Comparison of ENCODE assay signal across 32 mouse cellular contexts in genomic region chr2:6380401-6380800, GRCm38 (mm10). TPM values are rescaled to one million over a fixed set of nuclear protein-coding genes. Genes with fewer than 3 reads are reported as not detected.
A peak's percentile ranks its signal among the peaks of the same experiment; 100 is the strongest.
DNase-seq lines count a peak whose midpoint lies in the region; ATAC-seq and TF ChIP-seq lines count a peak whose summit lies in the region.
"Had no signal": no experiment of that assay in that cellular context is flagged by ENCODE, and none has a peak within 500 bp of the region (broad histone marks: within the 10 kb centered on the region; RNA-seq: fewer than 3 reads in every experiment).

No protein-coding gene starts in this region.

- 79% methylated on average over 9 of the region's 9 CpGs for WGBS in heart, embryonic 10.5 days
- 70% methylated on average over 9 of the region's 9 CpGs for WGBS in lung, embryonic 16.5 days
- 52% methylated on average over 9 of the region's 9 CpGs for whole genome bisulfite sequencing in stomach, postnatal 0 days

- no peak for TF ChIP-seq POLR2A in myocyte (IDR thresholded peaks at IDR 0.05; ENCODE audit: insufficient read length, low read depth)

- H3K79me2 ChIP-seq in myocyte (ENCODE audit: control insufficient read depth, insufficient read depth), result peaks cover 58% of the 10 kb centered on the region

- ATAC-seq in lung, embryonic 16.5 days (ENCODE audit: low read depth), result 0 out of 2 replicates have a peak, but pooled peaks have one; percentile 10
- peak; percentile 24 for ATAC-seq in stomach, postnatal 0 days (ENCODE audit: low FRiP score, low TSS enrichment)
- no peak for ATAC-seq in erythroid progenitor cell, adult 5-6 weeks (replicated peaks; ENCODE audit: low FRiP score, poor library complexity, severe bottlenecking)
- ATAC-seq: forebrain, embryonic 13.5 days; hindbrain, postnatal 0 days; midbrain, embryonic 15.5 days had no signal

- H3K36me3 ChIP-seq in heart, embryonic 10.5 days, result no peaks in the 10 kb centered on the region
- H3K36me3 ChIP-seq in lung, embryonic 16.5 days (ENCODE audit: control insufficient read depth, insufficient read depth, low read length), result no peaks in the 10 kb centered on the region
- H3K36me3 ChIP-seq in myocyte (ENCODE audit: control insufficient read depth, insufficient read depth), result no peaks in the 10 kb centered on the region
- H3K36me3 ChIP-seq in stomach, postnatal 0 days (ENCODE audit: control insufficient read depth, insufficient read depth, low read length), result no peaks in the 10 kb centered on the region
- H3K36me3 ChIP-seq: embryonic facial prominence, embryonic 15.5 days; hindbrain, embryonic 12.5 days; kidney, embryonic 15.5 days; limb, embryonic 13.5 days; liver, embryonic 13.5 days; lung, embryonic 15.5 days; midbrain, embryonic 15.5 days; neural tube, embryonic 12.5 days had no signal

- DNase-seq in heart, adult 11 months, result peak; percentile 82
- DNase-seq in heart, embryonic 10.5 days (ENCODE audit: low spot score), result no peak
- no peak for DNase-seq in lung, postnatal 25 days (ENCODE audit: low spot score)
- DNase-seq in stomach, postnatal 0 days (ENCODE audit: low spot score), result peak; percentile 39
- no peak for DNase-seq in gastrocnemius, postnatal 4 days (ENCODE audit: low spot score in 2 of 2)
- DNase-seq: adrenal gland, postnatal 10 days; cerebellum, adult 8-10 months; cerebellum, postnatal 25 days; gastrocnemius, postnatal 14 days; heart, adult 18-20 months; heart, postnatal 36 days; kidney, adult 18-20 months; kidney, postnatal 25 days; liver, embryonic 13.5 days; right cerebral cortex, postnatal 4 days; thymus, adult 2 months had no signal

- TF ChIP-seq EP300 in stomach, postnatal 0 days (optimal IDR thresholded peaks at IDR 0.05), result no peak

- no peak overlapping the region for H3K9ac ChIP-seq in lung, embryonic 16.5 days (ENCODE audit: low read length)
- H3K9ac ChIP-seq in stomach, postnatal 0 days (ENCODE audit: low read length), result peak overlapping the region; percentile 43; the same call in 1 of the 2 replicates
- H3K9ac ChIP-seq: embryonic facial prominence, embryonic 15.5 days; forebrain, embryonic 13.5 days; hindbrain, embryonic 12.5 days; kidney, embryonic 15.5 days; limb, embryonic 13.5 days; liver, embryonic 13.5 days; lung, embryonic 15.5 days; midbrain, embryonic 15.5 days; neural tube, embryonic 12.5 days had no signal

- TF ChIP-seq CTCF in stomach, postnatal 0 days (IDR thresholded peaks at IDR 0.05; ENCODE audit: low read depth), result no peak

- no peak overlapping the region for H3ac ChIP-seq in myocyte (ENCODE audit: control insufficient read depth, insufficient read length)

- no peaks in the 10 kb centered on the region for H3K27me3 ChIP-seq in heart, embryonic 10.5 days (ENCODE audit: insufficient read depth, poor library complexity, severe bottlenecking)
- H3K27me3 ChIP-seq in lung, embryonic 16.5 days (ENCODE audit: control insufficient read depth, insufficient read depth, low read depth, low read length), result no peaks in the 10 kb centered on the region
- H3K27me3 ChIP-seq in myocyte (ENCODE audit: control insufficient read depth, insufficient read depth, insufficient read length), result no peaks in the 10 kb centered on the region
- H3K27me3 ChIP-seq in stomach, postnatal 0 days (ENCODE audit: control insufficient read depth, insufficient read depth, low read length), result no peaks in the 10 kb centered on the region
- H3K27me3 ChIP-seq: embryonic facial prominence, embryonic 15.5 days; forebrain, embryonic 13.5 days; hindbrain, embryonic 12.5 days; kidney, embryonic 15.5 days; limb, embryonic 13.5 days; liver, embryonic 13.5 days; lung, embryonic 15.5 days; midbrain, embryonic 15.5 days; neural tube, embryonic 12.5 days had no signal

- no peak overlapping the region for H3K27ac ChIP-seq in heart, embryonic 10.5 days
- H3K27ac ChIP-seq in lung, embryonic 16.5 days (ENCODE audit: low read length), result no peak overlapping the region
- H3K27ac ChIP-seq in stomach, postnatal 0 days (replicated peaks), result peak overlapping the region; percentile 87
- H3K27ac ChIP-seq: embryonic facial prominence, embryonic 10.5 days; embryonic facial prominence, embryonic 15.5 days; forebrain, embryonic 13.5 days; hindbrain, embryonic 12.5 days; hindbrain, postnatal 0 days; kidney, embryonic 15.5 days; left cerebral cortex, adult 2 months; limb, embryonic 13.5 days; liver, embryonic 13.5 days; lung, embryonic 15.5 days; midbrain, embryonic 10.5 days; midbrain, embryonic 15.5 days; neural tube, embryonic 12.5 days had no signal

- no peak overlapping the region for H3K4me3 ChIP-seq in heart, embryonic 10.5 days
- H3K4me3 ChIP-seq in lung, embryonic 16.5 days (ENCODE audit: low read length), result no peak overlapping the region
- no peak overlapping the region for H3K4me3 ChIP-seq in myocyte
- no peak overlapping the region for H3K4me3 ChIP-seq in stomach, postnatal 0 days (ENCODE audit: low read depth, low read length)
- H3K4me3 ChIP-seq: embryonic facial prominence, embryonic 10.5 days; embryonic facial prominence, embryonic 15.5 days; forebrain, embryonic 13.5 days; hindbrain, embryonic 12.5 days; kidney, embryonic 15.5 days; left cerebral cortex, adult 2 months; limb, embryonic 13.5 days; liver, embryonic 13.5 days; lung, embryonic 15.5 days; midbrain, embryonic 10.5 days; midbrain, embryonic 15.5 days; neural tube, embryonic 12.5 days had no signal

- peaks cover 25% of the 10 kb centered on the region for H3K4me1 ChIP-seq in heart, embryonic 10.5 days
- peaks cover 34% of the 10 kb centered on the region for H3K4me1 ChIP-seq in lung, embryonic 16.5 days (replicated peaks; ENCODE audit: control insufficient read depth, insufficient read depth, low read length)
- H3K4me1 ChIP-seq in stomach, postnatal 0 days (replicated peaks; ENCODE audit: control insufficient read depth, insufficient read depth), result peaks cover 6% of the 10 kb centered on the region
- H3K4me1 ChIP-seq: hindbrain, embryonic 12.5 days; midbrain, embryonic 15.5 days; neural tube, embryonic 12.5 days had no signal

- no peak overlapping the region for H3K4me2 ChIP-seq in lung, embryonic 16.5 days (ENCODE audit: low read depth, low read length)
- peak overlapping the region; percentile 63 for H3K4me2 ChIP-seq in myocyte (ENCODE audit: low read depth)
- H3K4me2 ChIP-seq in stomach, postnatal 0 days (replicated peaks; ENCODE audit: low read depth), result 0 out of 2 replicates have a peak overlapping the region, but pooled peaks have one; percentile 35
- H3K4me2 ChIP-seq: embryonic facial prominence, embryonic 15.5 days; forebrain, embryonic 13.5 days; hindbrain, embryonic 12.5 days; kidney, embryonic 15.5 days; limb, embryonic 13.5 days; liver, embryonic 13.5 days; lung, embryonic 15.5 days; midbrain, embryonic 15.5 days; neural tube, embryonic 12.5 days had no signal

- H3K9me3 ChIP-seq in heart, embryonic 10.5 days, result no peaks in the 10 kb centered on the region
- no peaks in the 10 kb centered on the region for H3K9me3 ChIP-seq in lung, embryonic 16.5 days (ENCODE audit: control insufficient read depth, low read length)
- no peaks in the 10 kb centered on the region for H3K9me3 ChIP-seq in stomach, postnatal 0 days (ENCODE audit: control insufficient read depth, low read length)
- H3K9me3 ChIP-seq: embryonic facial prominence, embryonic 10.5 days; embryonic facial prominence, embryonic 15.5 days; forebrain, embryonic 13.5 days; G1E; hindbrain, embryonic 12.5 days; kidney, embryonic 15.5 days; limb, embryonic 13.5 days; liver, embryonic 13.5 days; lung, embryonic 15.5 days; midbrain, embryonic 10.5 days; midbrain, embryonic 15.5 days; neural tube, embryonic 12.5 days had no signal

TF ChIP-seq in myocyte, 11 proteins besides CTCF, POLR2A, EP300 and RAD21:
- TF ChIP-seq MYOD1 (IDR thresholded peaks at IDR 0.05; ENCODE audit: control insufficient read depth in 1 of 3, insufficient read length in 2 of 3, low read depth in 2 of 3) (no peak), MAX (IDR thresholded peaks at IDR 0.05; ENCODE audit: low read depth) (no peak), POLR2AphosphoS2 (IDR thresholded peaks at IDR 0.05; ENCODE audit: insufficient read length, low read depth) (no peak), MYOG (IDR thresholded peaks at IDR 0.05; ENCODE audit: control insufficient read depth in 1 of 3, insufficient read depth in 1 of 3, insufficient read length in 2 of 3, low read depth in 2 of 3) (no peak)

RNA-seq across cellular contexts. Expression of gene Usp6nl, which starts 57.9 kb away (rescaled TPM):
- 6.5 and 8.9 TPM in 2 replicates for polyA plus RNA-seq in heart, embryonic 10.5 days (2016; fragmentation: Nextera tagmentation; extraction: Ambion mirVana)
- 9.5 and 10.2 TPM in 2 replicates for polyA plus RNA-seq in lung, embryonic 16.5 days (2015; fragmentation: Nextera tagmentation; extraction: Ambion mirVana)
- polyA plus RNA-seq in myocyte (2012; fragmentation: generic; extraction: Trizol), result 7.6 TPM
- 7.4 and 8.9 TPM in 2 replicates for polyA plus RNA-seq in stomach, postnatal 0 days (2015; fragmentation: Nextera tagmentation; extraction: Ambion mirVana)
- 18.0 and 30.3 TPM in 2 replicates for total RNA-seq in erythroid progenitor cell, adult 5-6 weeks (2015; ENCODE audit: low replicate concordance)
- 26.6 and 47.0 TPM in 2 replicates for total RNA-seq in erythroid progenitor cell, adult 5-6 weeks (2017; ENCODE audit: low replicate concordance)
- total RNA-seq in gastrocnemius, postnatal 4 days (2021), result 10 to 100 TPM; 11.6 to 14.8 TPM

Comparison
In these comparisons a context has a peak if more than half of its experiments do, and no peak if none do; other contexts are left out.
1. DNase-seq: peak in heart, adult 11 months (single experiment) and stomach, postnatal 0 days (single experiment); none in heart, embryonic 10.5 days (single experiment), lung, postnatal 25 days (single experiment) and gastrocnemius, postnatal 4 days (0 of 2).